Mouse (Mus musculus): ENCODE data around the gene Slfn5.

DNA sequence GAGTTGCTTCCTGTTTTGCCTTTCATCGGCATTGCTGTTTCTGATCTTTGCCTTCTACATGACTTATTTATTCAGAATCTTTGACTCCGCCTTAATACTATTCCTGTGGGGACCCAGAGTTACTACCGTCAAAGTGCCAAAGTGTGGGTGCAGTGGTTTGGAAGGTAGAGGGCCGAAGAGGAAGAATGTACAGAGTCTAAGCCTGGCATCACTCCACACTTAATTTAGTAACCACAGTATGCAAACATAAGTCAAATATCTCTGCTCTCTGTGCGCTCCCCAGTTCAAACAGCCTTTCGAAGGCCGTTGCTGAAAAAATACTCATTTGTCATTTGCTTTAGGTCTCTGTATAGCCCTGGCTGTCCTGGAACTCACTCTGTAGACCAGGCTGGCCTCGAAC lies 11.1 kb downstream of the Slfn5 start:
- TF ChIP-seq CTCF (IDR thresholded peaks at IDR 0.05; ENCODE audit: insufficient read depth, low read depth, low read length) (no peak), POLR2A (IDR thresholded peaks at IDR 0.05; ENCODE audit: insufficient read depth, low read depth, low read length) (no peak)
